ENCODE assay signal across 13 mouse cellular contexts in the genomic region with DNA sequence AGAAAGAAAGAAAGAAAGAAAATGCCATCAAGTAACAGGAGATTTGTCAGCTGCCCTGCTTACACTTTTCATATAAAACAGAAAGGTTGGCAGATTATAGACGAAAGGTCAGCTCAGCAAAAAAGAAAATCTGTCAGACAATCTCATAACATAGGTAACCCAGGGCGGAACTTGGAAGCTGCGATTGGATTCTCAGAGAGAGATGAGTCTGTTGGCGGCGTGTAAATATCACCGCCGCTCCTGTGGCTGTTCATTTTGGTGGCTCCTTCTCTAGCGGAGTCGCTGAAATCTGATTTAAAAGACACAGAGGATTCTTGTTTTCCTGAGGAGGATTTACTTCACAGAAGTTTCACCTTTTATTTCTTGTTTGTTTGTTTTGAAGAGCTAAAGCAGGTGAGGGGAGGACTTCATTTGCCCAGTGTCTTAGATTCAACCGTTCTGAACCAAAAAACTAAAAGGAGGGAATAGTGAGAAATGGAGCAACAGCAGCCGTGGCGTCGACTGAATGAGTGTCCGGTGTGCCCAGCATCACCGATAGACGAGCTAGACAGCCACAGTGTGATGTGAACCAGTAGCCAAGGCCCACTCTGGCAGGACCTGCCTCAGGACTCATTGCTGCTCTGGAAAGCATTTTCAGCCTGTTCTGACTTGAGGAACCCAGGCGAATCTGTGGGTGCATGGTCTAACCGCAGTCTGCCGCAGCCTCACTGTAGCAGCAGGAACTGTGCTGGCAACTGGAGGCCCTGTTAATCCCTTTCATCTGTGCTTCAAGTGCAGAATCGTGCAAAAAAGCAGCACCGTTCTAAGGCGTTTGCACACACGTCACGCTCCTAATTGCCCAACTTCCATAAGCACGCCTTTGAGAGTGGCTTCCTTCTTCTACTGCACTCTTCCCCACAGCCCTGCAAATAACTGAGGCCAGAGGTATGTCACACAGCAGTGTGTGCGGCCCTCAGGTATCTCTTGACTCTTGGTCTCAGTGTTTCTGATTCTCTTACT.
DNase-seq lines count a peak whose midpoint lies in the region; ATAC-seq lines count a peak whose summit lies in the region.
"Had no signal": no experiment of that assay in that cellular context is flagged by ENCODE, and none has a peak within 500 bp of the region (broad histone marks: within the 10 kb centered on the region; RNA-seq: fewer than 3 reads in every experiment).

No protein-coding gene starts in this region.

- H3K4me3 ChIP-seq in embryonic facial prominence, embryonic 15.5 days (replicated peaks): no peak overlapping the region
- H3K4me3 ChIP-seq in forebrain, embryonic 15.5 days: no peak overlapping the region
- no peak overlapping the region for H3K4me3 ChIP-seq in midbrain, embryonic 12.5 days
- H3K4me3 ChIP-seq: stomach, embryonic 15.5 days had no signal

- no peaks in the 10 kb centered on the region for H3K9me3 ChIP-seq in embryonic facial prominence, embryonic 15.5 days (replicated peaks)
- H3K9me3 ChIP-seq in forebrain, embryonic 15.5 days: no peaks in the 10 kb centered on the region
- no peaks in the 10 kb centered on the region for H3K9me3 ChIP-seq in midbrain, embryonic 12.5 days
- H3K9me3 ChIP-seq: stomach, embryonic 15.5 days had no signal

- 49% methylated on average over 26 of the region's 26 CpGs for WGBS in embryonic facial prominence, embryonic 15.5 days
- WGBS in forebrain, embryonic 15.5 days: 48% methylated on average over 26 of the region's 26 CpGs
- WGBS in midbrain, embryonic 12.5 days: 66% methylated on average over 26 of the region's 26 CpGs

- no peak overlapping the region for H3K9ac ChIP-seq in embryonic facial prominence, embryonic 15.5 days
- no peak overlapping the region for H3K9ac ChIP-seq in forebrain, embryonic 15.5 days (replicated peaks)
- H3K9ac ChIP-seq in midbrain, embryonic 12.5 days (replicated peaks): no peak overlapping the region
- H3K9ac ChIP-seq: stomach, embryonic 15.5 days had no signal

- H3K4me2 ChIP-seq in embryonic facial prominence, embryonic 15.5 days (replicated peaks): no peak overlapping the region
- H3K4me2 ChIP-seq in forebrain, embryonic 15.5 days (replicated peaks): no peak overlapping the region
- H3K4me2 ChIP-seq in midbrain, embryonic 12.5 days (replicated peaks): no peak overlapping the region
- H3K4me2 ChIP-seq: stomach, embryonic 15.5 days had no signal

- H3K27ac ChIP-seq in embryonic facial prominence, embryonic 15.5 days (replicated peaks): peak overlapping the region; percentile 35
- H3K27ac ChIP-seq in forebrain, embryonic 15.5 days (replicated peaks): peak overlapping the region; percentile 59
- peak overlapping the region; percentile 54 for H3K27ac ChIP-seq in midbrain, embryonic 12.5 days (replicated peaks)
- H3K27ac ChIP-seq: stomach, embryonic 15.5 days had no signal

- no peaks in the 10 kb centered on the region; the same call in 1 of the 2 replicates for H3K36me3 ChIP-seq in embryonic facial prominence, embryonic 15.5 days
- H3K36me3 ChIP-seq in forebrain, embryonic 15.5 days: 0 out of 2 replicates have a peak, but pooled peaks cover 4% of the 10 kb centered on the region
- H3K36me3 ChIP-seq in midbrain, embryonic 12.5 days: no peaks in the 10 kb centered on the region
- H3K36me3 ChIP-seq: stomach, embryonic 15.5 days had no signal

- DNase-seq in left cerebral cortex, postnatal 14 days (ENCODE audit: low spot score in 2 of 2): peak; percentile 23 to 24
- no peak for DNase-seq in left cerebral cortex, postnatal 10 days (ENCODE audit: extremely low spot score in 1 of 2, low spot score in 2 of 2)
- no peak for DNase-seq in adrenal gland, adult 8-10 months
- DNase-seq in cerebellum, postnatal 25 days: no peak
- DNase-seq: cerebellum, adult 8-10 months; gastrocnemius, postnatal 10 days; heart, postnatal 10 days; kidney, adult 9 months; lung, postnatal 10 days had no signal

- peak; percentile 82 for ATAC-seq in embryonic facial prominence, embryonic 15.5 days (ENCODE audit: insufficient number of reproducible peaks, low FRiP score, low TSS enrichment, low read depth)
- peak; percentile 59 for ATAC-seq in forebrain, embryonic 15.5 days (replicated peaks)
- ATAC-seq in midbrain, embryonic 12.5 days (ENCODE audit: low FRiP score, low read depth): peak; percentile 73

- intact Hi-C loops in left cerebral cortex, postnatal 14 days (cut with DNase I): no loop called here
- intact Hi-C loops in left cerebral cortex, postnatal 10 days (cut with DNase I): loop anchor here (5.0 kb wide), 1 partner anchor 84 kb away; no protein-coding TSS in a partner anchor

- no peaks in the 10 kb centered on the region for H3K27me3 ChIP-seq in embryonic facial prominence, embryonic 15.5 days
- no peaks in the 10 kb centered on the region for H3K27me3 ChIP-seq in forebrain, embryonic 15.5 days
- no peaks in the 10 kb centered on the region for H3K27me3 ChIP-seq in midbrain, embryonic 12.5 days
- H3K27me3 ChIP-seq: stomach, embryonic 15.5 days had no signal

- H3K4me1 ChIP-seq in embryonic facial prominence, embryonic 15.5 days: peaks cover 19% of the 10 kb centered on the region; the same call in 1 of the 2 replicates
- peaks cover 40% of the 10 kb centered on the region for H3K4me1 ChIP-seq in forebrain, embryonic 15.5 days
- H3K4me1 ChIP-seq in midbrain, embryonic 12.5 days: peaks cover 24% of the 10 kb centered on the region
- H3K4me1 ChIP-seq: stomach, embryonic 15.5 days had no signal

Comparison
In these comparisons a context has a peak if more than half of its experiments do, and no peak if none do; other contexts are left out.
1. DNase-seq: peak in left cerebral cortex, postnatal 14 days (2 of 2); none in left cerebral cortex, postnatal 10 days (0 of 2), adrenal gland, adult 8-10 months (single experiment) and cerebellum, postnatal 25 days (0 of 2).
2. Peak in every context shown above with its lines, with median percentiles within 50 percentile points of each other: ATAC-seq and H3K27ac ChIP-seq.